Mouse (Mus musculus): ENCODE data around the gene Acsm3. TPM values are rescaled to one million over a fixed set of nuclear protein-coding genes. Genes with fewer than 3 reads are reported as not detected.
"Not testable (repeated sequence)": the region's sequence is repeated elsewhere in the genome, so short reads cannot be mapped to it uniquely, and the experiment has no call there.

Gene Acsm3
- polyA plus RNA-seq (2015; fragmentation: Nextera tagmentation; extraction: Ambion mirVana): 21.7 and 23.3 TPM in 2 replicates

GRCm38 (mm10) chr7:119760527-119760951, at the start of gene Acsm3:
Gene Acsm3 (plus strand): TSS chr7:119760923.
- WGBS (ENCODE audit: insufficient replicate concordance): 49% methylated on average over 11 of the region's 11 CpGs
- peak within 1 kb of the TSS; percentile 62 for H3K4me2 ChIP-seq (ENCODE audit: low read depth, low read length)
- no peaks in the 10 kb centered on the region for H3K9me3 ChIP-seq (ENCODE audit: low read length)
- H3K27me3 ChIP-seq (ENCODE audit: insufficient read depth, low read length): no peaks in the 10 kb centered on the region
- H3K4me3 ChIP-seq (ENCODE audit: low read depth, low read length): peak within 1 kb of the TSS; percentile 26
- H3K4me1 ChIP-seq (ENCODE audit: insufficient read depth): no peaks in the 10 kb centered on the region
- ATAC-seq (peak; percentile 98), DNase-seq (peak; percentile 34)
- H3K36me3 ChIP-seq (replicated peaks; ENCODE audit: insufficient read depth, low read length): no peaks in the 10 kb centered on the region
- peak; percentile 35; the same call in 1 of the 2 replicates for TF ChIP-seq EP300 (IDR thresholded peaks at IDR 0.05; ENCODE audit: low read depth)
- no peak for TF ChIP-seq CTCF (IDR thresholded peaks at IDR 0.05; ENCODE audit: low read depth)
- peak within 1 kb of the TSS; percentile 91 for H3K27ac ChIP-seq (ENCODE audit: low read depth)
- H3K9ac ChIP-seq (replicated peaks): peak within 1 kb of the TSS; percentile 50

DNA sequence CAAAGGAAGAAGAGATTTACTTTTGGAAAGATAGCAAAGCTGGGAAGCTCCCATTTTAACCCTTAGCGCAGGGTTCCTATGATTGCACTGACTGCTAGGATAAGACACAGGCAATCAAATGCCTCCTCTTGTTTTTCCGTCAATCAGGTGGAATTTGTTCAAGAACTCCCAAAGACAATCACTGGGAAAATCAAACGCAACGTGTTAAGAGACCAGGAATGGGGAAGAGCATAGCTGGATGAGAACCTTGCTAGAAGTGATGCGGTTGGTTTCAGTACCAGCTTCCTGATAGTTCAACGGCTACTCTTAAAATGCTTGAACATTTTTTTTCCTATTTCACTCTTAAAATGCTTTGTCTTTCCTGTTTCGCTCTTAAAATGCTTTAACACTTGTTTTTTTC, 46.6 kb upstream of the Acsm3 start:
- no peak overlapping the region for H3K4me2 ChIP-seq (ENCODE audit: low read depth, low read length)
- H3K9me3 ChIP-seq (ENCODE audit: low read length): no peaks in the 10 kb centered on the region
- H3K4me1 ChIP-seq (ENCODE audit: insufficient read depth): no peaks in the 10 kb centered on the region
- no peak overlapping the region for H3K9ac ChIP-seq (replicated peaks)
- H3K27me3 ChIP-seq (ENCODE audit: insufficient read depth, low read length): no peaks in the 10 kb centered on the region
- TF ChIP-seq CTCF (IDR thresholded peaks at IDR 0.05; ENCODE audit: low read depth) (no peak), EP300 (IDR thresholded peaks at IDR 0.05; ENCODE audit: low read depth) (no peak)
- no peak overlapping the region for H3K4me3 ChIP-seq (ENCODE audit: low read depth, low read length)
- no peak for ATAC-seq
- 80% methylated on average over 7 of the region's 7 CpGs for WGBS (ENCODE audit: insufficient replicate concordance)
- no peak for DNase-seq
- peaks cover 26% of the 10 kb centered on the region for H3K36me3 ChIP-seq (replicated peaks; ENCODE audit: insufficient read depth, low read length)
- no peak overlapping the region for H3K27ac ChIP-seq (ENCODE audit: low read depth)

- Histone ChIP-seq H3K4me3 (ENCODE audit: low read depth, low read length) (peak within 1 kb of the TSS; percentile 94), H3K9me3 (ENCODE audit: low read length) (no peaks in the 10 kb centered on the region), H3K27ac (ENCODE audit: low read depth) (peak within 1 kb of the TSS; percentile 69), H3K9ac (replicated peaks) (peak within 1 kb of the TSS; percentile 85), H3K36me3 (replicated peaks; ENCODE audit: insufficient read depth, low read length) (peaks cover 26% of the 10 kb centered on the region), H3K27me3 (ENCODE audit: insufficient read depth, low read length) (no peaks in the 10 kb centered on the region), H3K4me2 (ENCODE audit: low read depth, low read length) (peak within 1 kb of the TSS; percentile 95), H3K4me1 (ENCODE audit: insufficient read depth) (peaks cover 6% of the 10 kb centered on the region)
- WGBS (ENCODE audit: insufficient replicate concordance): under 1% methylated on average over 60 of the region's 60 CpGs
- ATAC-seq: peak; percentile 96
- DNase-seq: peak; percentile 93
- no peak; the same call in 1 of the 2 replicates for TF ChIP-seq EP300 (IDR thresholded peaks at IDR 0.05; ENCODE audit: low read depth)
- peak; percentile 83 for TF ChIP-seq CTCF (IDR thresholded peaks at IDR 0.05; ENCODE audit: low read depth)
These were observed 40.3 kb upstream of the Acsm3 start, which contains the start of gene Thumpd1 for GRCm38 (mm10) chr7:119720253-119720946. Gene Thumpd1 (minus strand): TSS chr7:119720798.

DNA sequence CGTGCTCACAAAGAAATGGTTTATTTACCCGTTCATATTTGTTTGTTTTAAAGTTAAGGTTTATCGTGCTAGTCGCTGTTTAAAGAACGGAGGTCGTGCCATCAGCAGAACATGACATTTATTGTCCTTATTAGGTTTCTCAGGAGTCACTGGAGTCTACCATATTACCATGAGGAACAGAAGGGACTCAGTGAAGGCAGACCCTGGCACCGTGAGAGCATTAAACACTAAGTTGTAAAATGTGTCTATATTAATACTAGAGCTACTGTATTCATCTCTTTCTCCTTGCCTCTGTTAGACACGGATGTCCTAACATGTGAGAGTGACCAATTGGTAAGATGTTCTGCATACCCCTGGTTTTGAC, 39.8 kb upstream of the Acsm3 start:
- H3K27me3 ChIP-seq (ENCODE audit: insufficient read depth, low read length): no peaks in the 10 kb centered on the region
- TF ChIP-seq EP300 (IDR thresholded peaks at IDR 0.05; ENCODE audit: low read depth) (no peak), CTCF (IDR thresholded peaks at IDR 0.05; ENCODE audit: low read depth) (no peak)
- peak overlapping the region; percentile 69; the same call in 1 of the 2 replicates for H3K27ac ChIP-seq (ENCODE audit: low read depth)
- peak; percentile 16; the same call in 1 of the 2 replicates for ATAC-seq
- H3K4me3 ChIP-seq (ENCODE audit: low read depth, low read length): peak overlapping the region; percentile 94
- H3K4me1 ChIP-seq (ENCODE audit: insufficient read depth): peaks cover 6% of the 10 kb centered on the region
- H3K9me3 ChIP-seq (ENCODE audit: low read length): no peaks in the 10 kb centered on the region
- peaks cover 21% of the 10 kb centered on the region for H3K36me3 ChIP-seq (replicated peaks; ENCODE audit: insufficient read depth, low read length)
- 13% methylated on average over 8 of the region's 8 CpGs for WGBS (ENCODE audit: insufficient replicate concordance)
- H3K4me2 ChIP-seq (ENCODE audit: low read depth, low read length): peak overlapping the region; percentile 95
- DNase-seq: no peak
- peak overlapping the region; percentile 85; the same call in 1 of the 2 replicates for H3K9ac ChIP-seq (replicated peaks)

GRCm38 (mm10) chr7:119727621-119728020, 33.1 kb upstream of the Acsm3 start:
- Histone ChIP-seq H3K4me3 (ENCODE audit: low read depth, low read length) (no peak overlapping the region), H3K27ac (ENCODE audit: low read depth) (no peak overlapping the region), H3K9ac (replicated peaks) (no peak overlapping the region), H3K27me3 (ENCODE audit: insufficient read depth, low read length) (no peaks in the 10 kb centered on the region), H3K9me3 (ENCODE audit: low read length) (no peaks in the 10 kb centered on the region), H3K36me3 (replicated peaks; ENCODE audit: insufficient read depth, low read length) (no peaks in the 10 kb centered on the region), H3K4me2 (ENCODE audit: low read depth, low read length) (no peak overlapping the region), H3K4me1 (ENCODE audit: insufficient read depth) (no peaks in the 10 kb centered on the region)
- ATAC-seq (no peak), DNase-seq (no peak)
- TF ChIP-seq EP300 (IDR thresholded peaks at IDR 0.05; ENCODE audit: low read depth) (no peak), CTCF (IDR thresholded peaks at IDR 0.05; ENCODE audit: low read depth) (no peak)
- 68% methylated on average over 2 of the region's 2 CpGs for WGBS (ENCODE audit: insufficient replicate concordance)

- not testable (repeated sequence) for ATAC-seq; H3K27me3 ChIP-seq (ENCODE audit: insufficient read depth, low read length); H3K4me3 ChIP-seq (ENCODE audit: low read depth, low read length); H3K4me1 ChIP-seq (ENCODE audit: insufficient read depth); H3K36me3 ChIP-seq (replicated peaks; ENCODE audit: insufficient read depth, low read length); H3K27ac ChIP-seq (ENCODE audit: low read depth); H3K9ac ChIP-seq (replicated peaks); H3K9me3 ChIP-seq (ENCODE audit: low read length); H3K4me2 ChIP-seq (ENCODE audit: low read depth, low read length)
- DNase-seq: peak; percentile 31
- WGBS (ENCODE audit: insufficient replicate concordance): 89% methylated on average over 4 of the region's 4 CpGs
- peak; percentile 58 for TF ChIP-seq CTCF (IDR thresholded peaks at IDR 0.05; ENCODE audit: low read depth)
These were observed 29.5 kb upstream of the Acsm3 start for GRCm38 (mm10) chr7:119731262-119731661.

All from liver, postnatal 0 days (tissue).